Mouse (Mus musculus): ENCODE results near the gene Tspan5. TPM values are rescaled to one million over a fixed set of nuclear protein-coding genes. Genes with fewer than 3 reads are reported as not detected.

Tspan5 gene
- polyA plus RNA-seq, 1 experiment from 2014 or later: 1.7 TPM

DNA sequence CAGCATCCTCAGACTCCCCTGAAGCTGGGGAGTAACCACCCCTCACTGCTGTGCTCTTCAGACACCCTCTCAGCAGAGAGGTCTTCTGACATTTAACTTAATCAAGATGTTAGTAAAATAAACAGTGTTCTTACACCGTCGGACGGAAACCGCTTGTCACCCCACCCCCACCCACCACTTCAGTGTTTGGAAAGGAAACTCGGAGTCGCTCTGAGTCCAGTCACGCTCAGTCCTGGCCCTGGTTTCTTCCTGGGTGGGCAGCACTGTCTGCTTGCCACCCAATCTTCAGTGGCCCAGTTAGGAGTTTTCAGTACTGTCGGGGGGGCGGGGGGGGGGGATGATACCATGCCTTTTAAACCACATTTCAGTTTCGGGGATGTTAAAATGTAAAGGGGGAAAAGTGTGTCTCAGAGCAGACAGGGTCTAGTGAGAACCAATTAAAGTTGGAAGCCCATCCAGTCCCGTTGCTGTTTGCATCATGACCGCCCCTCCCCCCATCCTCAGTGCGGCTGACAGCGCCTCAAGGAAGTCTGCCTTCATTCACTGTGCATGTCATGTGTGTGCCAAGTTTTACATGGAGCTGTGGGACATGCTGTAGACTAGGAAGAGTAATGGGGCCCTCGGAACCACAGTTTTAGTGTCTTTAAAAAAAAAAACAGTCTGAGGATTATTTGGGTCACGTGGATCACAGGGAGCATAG, 125.3 kb downstream of the Tspan5 start:
- Histone ChIP-seq H3K9ac (replicated peaks) (no peak overlapping the region), H3K27me3 (ENCODE audit: insufficient read depth, low read length) (no peaks in the 10 kb centered on the region), H3K9me3 (ENCODE audit: low read length) (no peaks in the 10 kb centered on the region), H3K27ac (ENCODE audit: low read depth) (no peak overlapping the region), H3K4me2 (ENCODE audit: low read depth, low read length) (no peak overlapping the region), H3K4me3 (ENCODE audit: low read depth, low read length) (no peak overlapping the region), H3K4me1 (ENCODE audit: insufficient read depth) (no peaks in the 10 kb centered on the region), H3K36me3 (replicated peaks; ENCODE audit: insufficient read depth, low read length) (no peaks in the 10 kb centered on the region)
- ATAC-seq: no peak
- 83% methylated on average over 16 of the region's 16 CpGs for WGBS (ENCODE audit: insufficient replicate concordance)
- no peak for DNase-seq
- no peak for TF ChIP-seq EP300 (IDR thresholded peaks at IDR 0.05; ENCODE audit: low read depth)
- no peak for TF ChIP-seq CTCF (IDR thresholded peaks at IDR 0.05; ENCODE audit: low read depth)

DNA sequence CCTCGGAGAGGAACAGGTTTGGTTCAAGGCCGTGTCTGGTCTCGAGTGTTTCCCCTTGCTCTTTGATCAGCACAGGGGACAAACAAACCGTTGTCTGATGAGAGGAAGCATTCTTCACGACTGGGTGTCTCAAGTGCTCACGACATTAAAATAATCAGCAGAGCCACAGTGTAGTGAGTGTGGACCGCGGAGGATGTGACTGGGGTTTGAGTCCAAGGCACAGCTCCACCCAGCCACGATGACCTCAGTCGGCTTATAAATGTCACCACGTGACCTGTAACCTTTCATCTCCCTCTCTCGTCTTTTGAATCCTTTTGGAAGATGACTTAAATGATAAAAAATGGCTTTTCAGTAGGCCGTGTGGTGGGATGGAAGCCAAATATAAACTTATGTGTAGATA, 126.4 kb downstream of the Tspan5 start:
- no peak overlapping the region for H3K27ac ChIP-seq (ENCODE audit: low read depth)
- no peaks in the 10 kb centered on the region for H3K27me3 ChIP-seq (ENCODE audit: insufficient read depth, low read length)
- H3K4me2 ChIP-seq (ENCODE audit: low read depth, low read length): no peak overlapping the region
- no peaks in the 10 kb centered on the region for H3K4me1 ChIP-seq (ENCODE audit: insufficient read depth)
- TF ChIP-seq EP300 (IDR thresholded peaks at IDR 0.05; ENCODE audit: low read depth) (no peak), CTCF (IDR thresholded peaks at IDR 0.05; ENCODE audit: low read depth) (no peak)
- H3K4me3 ChIP-seq (ENCODE audit: low read depth, low read length): no peak overlapping the region
- no peak overlapping the region for H3K9ac ChIP-seq (replicated peaks)
- no peaks in the 10 kb centered on the region for H3K36me3 ChIP-seq (replicated peaks; ENCODE audit: insufficient read depth, low read length)
- ATAC-seq (no peak), DNase-seq (no peak)
- 71% methylated on average over 13 of the region's 13 CpGs for WGBS (ENCODE audit: insufficient replicate concordance)
- no peaks in the 10 kb centered on the region for H3K9me3 ChIP-seq (ENCODE audit: low read length)

DNA sequence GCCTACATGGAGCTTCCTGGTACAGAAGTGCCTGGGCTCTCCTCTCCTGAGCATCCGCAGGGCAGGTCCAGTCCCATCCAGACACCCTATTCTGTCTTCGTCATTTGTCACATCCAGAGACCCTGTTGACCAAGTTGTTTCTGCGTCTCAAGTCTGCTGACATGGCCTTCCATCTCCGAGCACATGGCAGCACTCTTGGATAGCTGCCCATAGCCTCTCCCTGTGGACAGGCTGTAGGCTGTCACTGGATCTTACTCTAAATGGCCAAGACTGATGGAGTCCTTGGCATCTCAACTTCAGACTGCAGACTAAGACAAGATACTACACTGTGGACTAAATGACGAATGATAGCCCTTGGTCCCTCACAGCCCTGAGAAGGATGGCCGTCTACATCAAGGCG, 133.3 kb downstream of the Tspan5 start:
- WGBS (ENCODE audit: insufficient replicate concordance): 82% methylated on average over 7 of the region's 7 CpGs

DNA sequence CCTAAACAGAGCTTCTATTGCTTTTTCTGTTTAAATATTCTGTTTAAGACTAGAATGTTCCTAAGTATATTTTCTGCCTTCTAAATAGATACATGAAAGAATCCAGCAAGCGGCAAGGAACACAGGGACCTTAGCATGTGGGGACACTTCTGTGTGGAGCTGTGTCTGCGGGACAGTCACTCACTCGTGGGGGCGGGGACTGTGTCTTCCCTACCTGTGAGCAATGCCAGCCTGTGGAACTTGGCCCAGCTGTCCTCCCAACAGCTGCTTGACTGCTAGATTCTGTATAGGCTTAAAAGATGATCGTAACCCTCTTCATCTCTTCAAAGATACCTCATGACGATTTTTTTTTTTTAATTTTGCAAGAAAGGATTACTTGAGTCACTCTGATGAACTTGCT, 133.9 kb downstream of the Tspan5 start:
- Histone ChIP-seq H3K9ac (replicated peaks) (no peak overlapping the region), H3K27me3 (ENCODE audit: insufficient read depth, low read length) (no peaks in the 10 kb centered on the region), H3K36me3 (replicated peaks; ENCODE audit: insufficient read depth, low read length) (no peaks in the 10 kb centered on the region), H3K4me3 (ENCODE audit: low read depth, low read length) (no peak overlapping the region), H3K4me1 (ENCODE audit: insufficient read depth) (no peaks in the 10 kb centered on the region), H3K27ac (ENCODE audit: low read depth) (no peak overlapping the region), H3K4me2 (ENCODE audit: low read depth, low read length) (no peak overlapping the region), H3K9me3 (ENCODE audit: low read length) (no peaks in the 10 kb centered on the region)
- TF ChIP-seq EP300 (IDR thresholded peaks at IDR 0.05; ENCODE audit: low read depth): no peak
- no peak for TF ChIP-seq CTCF (IDR thresholded peaks at IDR 0.05; ENCODE audit: low read depth)
- 80% methylated on average over 6 of the region's 6 CpGs for WGBS (ENCODE audit: insufficient replicate concordance)
- no peak for DNase-seq
- ATAC-seq: no peak

More for the DNA sequence above, 133.3 kb downstream of the Tspan5 start:
- Histone ChIP-seq H3K4me1 (ENCODE audit: insufficient read depth) (no peaks in the 10 kb centered on the region), H3K4me3 (ENCODE audit: low read depth, low read length) (no peak overlapping the region), H3K9ac (replicated peaks) (no peak overlapping the region), H3K27me3 (ENCODE audit: insufficient read depth, low read length) (no peaks in the 10 kb centered on the region), H3K4me2 (ENCODE audit: low read depth, low read length) (no peak overlapping the region), H3K9me3 (ENCODE audit: low read length) (no peaks in the 10 kb centered on the region), H3K27ac (ENCODE audit: low read depth) (no peak overlapping the region), H3K36me3 (replicated peaks; ENCODE audit: insufficient read depth, low read length) (no peaks in the 10 kb centered on the region)
- TF ChIP-seq EP300 (IDR thresholded peaks at IDR 0.05; ENCODE audit: low read depth) (no peak), CTCF (IDR thresholded peaks at IDR 0.05; ENCODE audit: low read depth) (no peak)
- DNase-seq (no peak), ATAC-seq (no peak)

DNA sequence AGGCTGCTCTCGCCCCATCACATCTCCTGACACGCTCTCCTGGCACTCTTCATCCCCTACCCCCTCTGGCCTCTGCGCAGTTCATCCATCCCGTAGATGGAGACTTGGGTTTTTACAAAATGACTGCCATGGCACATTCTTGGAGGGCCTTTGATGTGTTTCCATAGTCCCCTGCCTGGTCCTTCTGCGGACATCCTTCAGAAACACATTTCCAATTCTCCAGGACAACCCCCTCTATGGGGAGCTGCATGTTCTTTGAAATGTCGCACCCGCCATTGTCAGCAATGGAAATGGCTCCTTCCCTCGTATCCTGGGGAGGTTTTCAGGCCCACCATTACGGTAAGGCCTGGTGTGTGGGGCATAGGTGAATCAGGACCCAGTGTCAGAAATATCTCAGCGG, 134.4 kb downstream of the Tspan5 start:
- Histone ChIP-seq H3K9ac (replicated peaks) (no peak overlapping the region), H3K4me2 (ENCODE audit: low read depth, low read length) (no peak overlapping the region), H3K27ac (ENCODE audit: low read depth) (no peak overlapping the region), H3K36me3 (replicated peaks; ENCODE audit: insufficient read depth, low read length) (no peaks in the 10 kb centered on the region), H3K4me3 (ENCODE audit: low read depth, low read length) (no peak overlapping the region), H3K9me3 (ENCODE audit: low read length) (no peaks in the 10 kb centered on the region), H3K4me1 (ENCODE audit: insufficient read depth) (no peaks in the 10 kb centered on the region), H3K27me3 (ENCODE audit: insufficient read depth, low read length) (no peaks in the 10 kb centered on the region)
- WGBS (ENCODE audit: insufficient replicate concordance): 86% methylated on average over 10 of the region's 10 CpGs
- TF ChIP-seq EP300 (IDR thresholded peaks at IDR 0.05; ENCODE audit: low read depth) (no peak), CTCF (IDR thresholded peaks at IDR 0.05; ENCODE audit: low read depth) (no peak)
- DNase-seq: no peak
- no peak for ATAC-seq

DNA sequence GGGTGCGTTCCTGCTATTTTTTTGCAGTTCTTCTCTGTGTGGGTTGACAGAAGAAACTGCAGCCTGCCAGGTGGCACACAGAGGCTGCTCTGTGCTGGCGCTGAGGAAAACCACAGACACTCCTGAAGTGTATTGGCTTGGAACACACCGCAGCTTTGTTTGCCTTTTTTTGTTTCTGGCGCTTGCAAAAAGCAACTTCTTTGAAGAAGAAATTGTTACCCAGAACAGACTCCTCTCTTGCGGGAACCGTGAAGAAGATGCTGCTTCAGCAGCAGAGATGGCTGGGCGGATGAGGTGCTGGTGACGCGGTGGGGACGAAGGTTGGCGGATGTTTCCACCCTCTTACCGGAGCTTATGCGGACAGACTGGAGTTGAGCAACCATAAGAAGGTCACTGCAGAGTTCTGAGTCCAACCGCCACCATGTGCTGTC, 135.0 kb downstream of the Tspan5 start:
- peak; percentile 41 for ATAC-seq
- no peak for DNase-seq
- 75% methylated on average over 14 of the region's 14 CpGs for WGBS (ENCODE audit: insufficient replicate concordance)

More for the DNA sequence above, 135.0 kb downstream of the Tspan5 start:
- H3K4me3 ChIP-seq (ENCODE audit: low read depth, low read length): no peak overlapping the region
- no peak overlapping the region for H3K27ac ChIP-seq (ENCODE audit: low read depth)
- H3K4me1 ChIP-seq (ENCODE audit: insufficient read depth): no peaks in the 10 kb centered on the region
- no peaks in the 10 kb centered on the region for H3K36me3 ChIP-seq (replicated peaks; ENCODE audit: insufficient read depth, low read length)
- H3K9me3 ChIP-seq (ENCODE audit: low read length): no peaks in the 10 kb centered on the region
- no peak overlapping the region for H3K9ac ChIP-seq (replicated peaks)
- no peak overlapping the region; the same call in 1 of the 2 replicates for H3K4me2 ChIP-seq (ENCODE audit: low read depth, low read length)
- no peaks in the 10 kb centered on the region for H3K27me3 ChIP-seq (ENCODE audit: insufficient read depth, low read length)
- TF ChIP-seq CTCF (IDR thresholded peaks at IDR 0.05; ENCODE audit: low read depth) (no peak), EP300 (IDR thresholded peaks at IDR 0.05; ENCODE audit: low read depth) (no peak)
